Mouse (Mus musculus) midbrain, postnatal 0 days (tissue): ENCODE results near the gene Maats1. TPM values are rescaled to one million over a fixed set of nuclear protein-coding genes. Genes with fewer than 3 reads are reported as not detected.

Source experiments
- ATAC-seq: fragments of 200-750 bp; cut with Nextera tagmentation; 2 replicates; pipeline ENCODE4 v1.8.0; 2017; ENCODE audit warnings: moderate number of reproducible peaks, mild to moderate bottlenecking, moderate TSS enrichment, moderate library complexity; ENCODE audit not compliant: low FRiP score
- DNase-seq: peaks from one replicate; pipeline ENCODE4 v3.0.0-alpha.2; 2015; ENCODE audit warnings: low spot score
- H3K27ac ChIP-seq: fragments of 300-500 bp; sonication (generic); 2 replicates; pipeline ENCODE4 v1.5.1; 2014; ENCODE audit warnings: low read depth, mild to moderate bottlenecking, low read length, mixed read lengths
- H3K27me3 ChIP-seq: fragments of 300-500 bp; sonication (generic); 2 replicates; pipeline ENCODE4 v1.6.1; 2014; ENCODE audit warnings: low read length, control low read depth, mixed read lengths; ENCODE audit not compliant: insufficient read depth
- H3K36me3 ChIP-seq: fragments of 300-500 bp; sonication (generic); 2 replicates; pipeline ENCODE4 v1.6.1; 2014; ENCODE audit warnings: low read length, control low read depth, mixed read lengths; ENCODE audit not compliant: insufficient read depth
- H3K4me1 ChIP-seq: fragments of 300-500 bp; sonication (generic); 2 replicates; pipeline ENCODE4 v1.6.1; 2014; ENCODE audit warnings: mild to moderate bottlenecking, control low read depth, antibody characterized with exemption, low read length, mixed read lengths; ENCODE audit not compliant: insufficient read depth
- H3K4me2 ChIP-seq: fragments of 300-500 bp; sonication (generic); 2 replicates; pipeline ENCODE4 v1.6.1; 2014; ENCODE audit warnings: low read depth, mild to moderate bottlenecking, low read length, mixed read lengths; ENCODE audit not compliant: poor library complexity, severe bottlenecking
- H3K4me3 ChIP-seq: fragments of 300-500 bp; sonication (generic); 2 replicates; pipeline ENCODE4 v1.5.1; 2014; ENCODE audit warnings: low read depth, mild to moderate bottlenecking, low read length, moderate library complexity
- H3K9ac ChIP-seq: fragments of 300-500 bp; sonication (generic); replicated peaks from 2 replicates; pipeline ENCODE4 v1.6.1; 2014; ENCODE audit warnings: mild to moderate bottlenecking, low read length, moderate library complexity, mixed read lengths; ENCODE audit not compliant: poor library complexity, severe bottlenecking
- H3K9me3 ChIP-seq: fragments of 300-500 bp; sonication (generic); 2 replicates; pipeline ENCODE4 v1.6.1; 2016; ENCODE audit warnings: low read length, control low read depth
- CTCF ChIP-seq: IDR thresholded peaks from 2 replicates; pipeline ENCODE4 v1.5.1; 2016; ENCODE audit warnings: antibody characterized with exemption, mild to moderate bottlenecking
- WGBS: fragments of 180-500 bp; shearing (Covaris S2); extraction: QIAGEN DNeasy Blood & Tissue Kit; methylation state at CpG from one replicate; pipeline ENCODE4 v1.1.7; 2014; 5-methylcytosine and 5-hydroxymethylcytosine counted together
- polyA plus RNA-seq: library from polyadenylated mRNA; unstranded; fragments of >200 nt; fragmentation: Nextera tagmentation; extraction: Ambion mirVana; gene quantifications from 2 replicates; pipeline ENCODE4 v1.2.1, GENCODE M21; 2015
- total RNA-seq: library from RNA; depleted of rRNA; stranded (reverse); fragments of >200 nt; gene quantifications from 2 replicates; pipeline ENCODE4 v1.2.3, GENCODE M21; 2014

Gene Maats1
- total and polyA plus RNA-seq, 2 experiments from 2014 or later, result 1.5 to 2.1 TPM

DNA sequence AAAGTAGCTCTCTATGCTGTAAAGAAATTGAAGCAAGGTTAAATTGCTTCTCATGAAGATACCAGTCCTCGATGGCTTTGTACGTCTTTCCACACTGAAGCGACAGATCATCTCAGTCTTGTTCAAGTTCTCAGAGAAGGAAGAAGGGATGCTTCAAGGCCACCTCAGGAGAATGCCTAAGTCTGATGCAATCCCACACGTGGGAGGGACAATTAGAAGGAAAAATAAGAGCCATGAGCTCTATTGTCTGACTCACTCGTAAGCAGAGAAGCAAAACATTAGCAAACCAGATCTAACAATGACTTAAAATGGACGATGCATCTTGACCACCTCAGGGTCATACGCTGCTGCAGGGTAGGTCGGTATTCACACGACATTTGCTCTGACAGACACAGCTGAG is 23.5 kb downstream of the Maats1 start:
- ATAC-seq (no peak), DNase-seq (no peak)
- no peak for TF ChIP-seq CTCF
- no peaks in the 10 kb centered on the region for H3K4me1 ChIP-seq
- no peak overlapping the region for H3K27ac ChIP-seq
- WGBS, result 77% methylated on average over 9 of the region's 9 CpGs
- no peaks in the 10 kb centered on the region for H3K36me3 ChIP-seq
- no peaks in the 10 kb centered on the region for H3K9me3 ChIP-seq
- no peak overlapping the region for H3K4me2 ChIP-seq
- H3K4me3 ChIP-seq, result no peak overlapping the region
- H3K27me3 ChIP-seq, result no peaks in the 10 kb centered on the region
- H3K9ac ChIP-seq, result no peak overlapping the region

DNA sequence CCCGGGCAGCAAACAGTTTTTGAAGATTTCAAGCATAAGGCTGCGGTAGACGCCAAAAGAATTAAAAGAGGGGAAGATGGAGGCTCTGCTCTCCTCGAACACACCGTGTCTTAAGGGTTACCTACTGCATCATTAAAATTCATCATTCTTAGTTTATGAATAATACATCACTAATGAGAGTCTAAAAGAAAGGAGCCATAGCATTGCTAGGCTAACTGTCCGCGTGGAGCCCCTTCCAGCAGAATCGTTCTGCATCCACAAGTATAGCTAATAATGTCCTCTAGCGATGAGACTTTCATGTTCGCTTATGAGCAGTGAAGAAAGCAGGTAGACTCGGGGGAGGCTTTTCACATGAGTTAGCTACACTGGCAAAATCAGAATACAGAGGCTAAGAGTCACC is 33.7 kb downstream of the Maats1 start:
- Histone ChIP-seq H3K27me3 (no peaks in the 10 kb centered on the region), H3K36me3 (no peaks in the 10 kb centered on the region), H3K4me1 (no peaks in the 10 kb centered on the region), H3K9me3 (no peaks in the 10 kb centered on the region), H3K9ac (no peak overlapping the region), H3K4me3 (no peak overlapping the region), H3K4me2 (peak overlapping the region; percentile 32), H3K27ac (peak overlapping the region; percentile 21; the same call in 1 of the 2 replicates)
- DNase-seq (no peak), ATAC-seq (0 out of 2 replicates have a peak, but pooled peaks have one; percentile 42)
- no peak for TF ChIP-seq CTCF
- WGBS, result 41% methylated on average over 11 of the region's 11 CpGs

DNA sequence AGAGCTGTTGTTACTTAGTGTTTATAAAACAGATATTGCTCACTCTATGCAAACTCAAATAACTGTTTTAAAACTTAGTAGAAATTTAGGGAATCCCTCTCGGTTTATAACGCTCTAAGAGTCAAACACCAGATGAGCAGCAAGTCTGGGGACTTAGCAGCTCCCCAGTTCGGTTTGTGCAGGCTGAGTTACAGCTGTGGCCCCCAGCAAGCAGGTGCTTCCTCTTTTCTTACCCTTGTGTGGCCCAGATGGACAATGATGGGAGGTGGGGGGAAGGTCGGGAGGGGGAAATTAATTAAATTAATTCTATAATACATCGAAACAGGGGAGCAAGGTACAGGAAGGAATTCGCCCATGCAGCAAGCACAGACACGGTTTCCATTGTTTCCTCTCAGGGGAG is 34.3 kb downstream of the Maats1 start:
- Histone ChIP-seq H3K27ac (0 out of 2 replicates have a peak overlapping the region, but pooled peaks have one; percentile 21), H3K4me2 (peak overlapping the region; percentile 32), H3K9ac (no peak overlapping the region), H3K4me3 (no peak overlapping the region), H3K4me1 (no peaks in the 10 kb centered on the region), H3K9me3 (no peaks in the 10 kb centered on the region), H3K27me3 (no peaks in the 10 kb centered on the region), H3K36me3 (no peaks in the 10 kb centered on the region)
- ATAC-seq, result no peak
- DNase-seq, result no peak
- TF ChIP-seq CTCF, result no peak
- WGBS, result 49% methylated on average over 7 of the region's 7 CpGs

DNA sequence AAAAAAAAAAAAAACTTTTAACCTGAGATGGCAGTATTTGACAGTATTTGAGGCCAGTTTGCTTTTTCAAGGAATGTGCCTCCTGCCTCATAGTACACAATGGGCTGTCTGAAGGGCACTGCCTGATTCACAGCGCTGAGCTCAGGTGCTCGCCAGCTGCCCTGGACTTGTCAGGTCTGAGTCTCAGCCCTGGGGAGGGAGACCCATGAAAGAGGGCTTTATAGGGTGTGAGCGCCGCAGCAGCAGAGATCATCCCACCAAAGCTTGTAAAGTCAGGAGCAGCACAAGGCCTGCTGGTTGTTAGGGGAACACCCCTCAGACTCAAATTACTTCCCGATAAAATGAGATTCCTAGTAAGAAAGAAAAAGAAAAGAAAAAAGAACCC is 34.7 kb downstream of the Maats1 start:
- Histone ChIP-seq H3K4me2 (no peak overlapping the region), H3K27ac (no peak overlapping the region), H3K27me3 (no peaks in the 10 kb centered on the region), H3K4me1 (no peaks in the 10 kb centered on the region), H3K9ac (no peak overlapping the region), H3K4me3 (no peak overlapping the region), H3K9me3 (no peaks in the 10 kb centered on the region), H3K36me3 (no peaks in the 10 kb centered on the region)
- TF ChIP-seq CTCF, result no peak
- 39% methylated on average over 5 of the region's 5 CpGs for WGBS
- ATAC-seq (no peak), DNase-seq (no peak)

DNA sequence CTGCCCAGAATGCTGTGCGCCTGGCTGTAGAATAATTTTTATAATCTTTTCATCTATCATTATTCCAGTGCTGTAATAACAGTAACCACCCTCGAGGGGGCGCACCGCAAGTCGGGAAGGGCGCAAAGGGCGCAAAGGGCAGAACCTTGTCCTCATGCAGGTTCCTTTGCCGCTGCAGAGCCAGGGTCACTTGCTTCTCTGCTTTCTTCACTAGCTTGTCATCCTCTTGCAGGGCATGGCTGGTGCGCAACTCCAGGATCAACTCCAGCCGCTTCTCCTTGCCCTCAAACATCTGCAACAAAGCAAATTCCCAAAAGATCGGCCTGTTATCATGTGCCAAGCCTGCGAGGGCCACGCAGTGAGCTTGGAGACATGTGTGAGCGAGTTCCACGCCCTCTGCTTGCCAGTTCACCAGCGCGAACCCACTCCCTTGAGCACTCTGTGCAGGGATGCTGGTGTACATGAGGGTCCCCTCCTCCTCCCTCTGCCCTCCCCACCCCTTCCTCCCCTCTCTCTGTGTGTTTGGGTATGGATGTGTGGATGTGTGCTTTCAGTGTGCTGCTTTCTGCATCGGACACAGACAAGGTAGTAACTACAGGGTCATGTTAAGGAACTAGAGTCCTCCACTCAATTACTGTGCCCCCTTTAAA is 35.2 kb downstream of the Maats1 start:
- Histone ChIP-seq H3K9me3 (no peaks in the 10 kb centered on the region), H3K4me3 (no peak overlapping the region), H3K4me1 (no peaks in the 10 kb centered on the region), H3K27me3 (no peaks in the 10 kb centered on the region), H3K27ac (no peak overlapping the region), H3K36me3 (no peaks in the 10 kb centered on the region), H3K4me2 (no peak overlapping the region), H3K9ac (no peak overlapping the region)
- WGBS, result 45% methylated on average over 18 of the region's 18 CpGs
- DNase-seq, result no peak
- peak; percentile 41; the same call in 1 of the 2 replicates for ATAC-seq
- TF ChIP-seq CTCF, result peak; percentile 57

DNA sequence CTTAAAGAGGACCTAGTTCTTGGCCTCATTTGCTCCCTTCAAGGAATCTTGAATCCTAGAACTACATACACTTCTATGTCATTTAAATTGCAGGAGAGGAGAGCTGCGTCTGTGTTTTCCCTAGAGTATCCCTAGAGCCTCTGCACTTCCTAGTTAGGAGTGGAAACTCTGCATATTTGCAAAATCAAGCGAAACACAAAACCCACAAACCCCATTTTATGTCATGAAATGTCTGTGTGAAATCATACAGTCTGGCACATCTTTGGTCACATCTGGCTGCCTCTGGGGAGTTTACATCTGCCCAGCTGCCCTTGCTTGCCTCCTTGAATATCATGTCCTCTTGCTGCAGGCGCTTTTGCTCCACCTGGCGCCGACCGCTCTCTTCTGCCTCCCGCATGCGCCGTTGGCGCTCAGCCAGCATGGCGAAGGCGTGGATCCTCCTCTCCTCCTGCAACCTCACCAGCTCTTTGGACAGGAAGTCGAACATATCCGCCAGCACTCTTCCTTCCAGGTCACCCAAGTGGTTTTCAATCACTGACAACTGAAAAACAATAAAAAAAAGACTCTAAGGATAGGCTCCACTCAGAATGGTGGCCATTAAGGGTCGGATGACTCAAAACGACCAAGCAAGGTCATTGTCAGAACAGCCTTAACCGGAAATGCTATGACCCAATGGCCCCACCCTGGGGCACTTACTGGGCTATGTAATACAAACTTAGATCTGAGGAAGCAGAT is 37.3 kb downstream of the Maats1 start:
- Histone ChIP-seq H3K4me3 (no peak overlapping the region), H3K27ac (no peak overlapping the region), H3K9me3 (no peaks in the 10 kb centered on the region), H3K9ac (no peak overlapping the region), H3K4me1 (no peaks in the 10 kb centered on the region), H3K27me3 (no peaks in the 10 kb centered on the region), H3K36me3 (no peaks in the 10 kb centered on the region), H3K4me2 (no peak overlapping the region)
- WGBS, result 83% methylated on average over 17 of the region's 17 CpGs
- no peak for TF ChIP-seq CTCF
- no peak for DNase-seq
- ATAC-seq, result no peak
